Mouse (Mus musculus) heart, embryonic 12.5 days (tissue): ENCODE data around the gene Igf2bp2. TPM values are rescaled to one million over a fixed set of nuclear protein-coding genes. Genes with fewer than 3 reads are reported as not detected.

ENCODE experiments used
- ATAC-seq: fragments of 200-750 bp; cut with Nextera tagmentation; 2 replicates; pipeline ENCODE4 v1.8.0; 2017; ENCODE audit warnings: moderate TSS enrichment, moderate library complexity; ENCODE audit not compliant: insufficient number of reproducible peaks, low FRiP score
- H3K27ac ChIP-seq: fragments of 300-500 bp; sonication (generic); 2 replicates; pipeline ENCODE4 v1.5.1; 2016; ENCODE audit warnings: mild to moderate bottlenecking, moderate library complexity; ENCODE audit not compliant: poor library complexity, severe bottlenecking
- H3K27me3 ChIP-seq: fragments of 300-500 bp; sonication (generic); replicated peaks from 2 replicates; pipeline ENCODE4 v1.6.1; 2016; ENCODE audit warnings: mild to moderate bottlenecking, moderate library complexity
- H3K36me3 ChIP-seq: fragments of 300-500 bp; sonication (generic); 2 replicates; pipeline ENCODE4 v1.6.1; 2016; ENCODE audit warnings: mild to moderate bottlenecking, moderate library complexity
- H3K4me1 ChIP-seq: fragments of 300-500 bp; sonication (generic); replicated peaks from 2 replicates; pipeline ENCODE4 v1.6.1; 2016; ENCODE audit warnings: mild to moderate bottlenecking
- H3K4me2 ChIP-seq: fragments of 300-500 bp; sonication (generic); 2 replicates; pipeline ENCODE4 v1.6.1; 2016; ENCODE audit warnings: mild to moderate bottlenecking, moderate library complexity
- H3K4me3 ChIP-seq: fragments of 300-500 bp; sonication (generic); 2 replicates; pipeline ENCODE4 v1.5.1; 2016; ENCODE audit warnings: mild to moderate bottlenecking
- H3K9ac ChIP-seq: fragments of 300-500 bp; sonication (generic); 2 replicates; pipeline ENCODE4 v1.6.1; 2016; ENCODE audit warnings: mild to moderate bottlenecking, moderate library complexity
- H3K9me3 ChIP-seq: fragments of 300-500 bp; sonication (generic); replicated peaks from 2 replicates; pipeline ENCODE4 v1.6.1; 2016; ENCODE audit warnings: mild to moderate bottlenecking, moderate library complexity
- WGBS: fragments of 180-500 bp; shearing (Covaris S2); methylation state at CpG from one replicate; pipeline ENCODE4 v1.1.7; 2016; 5-methylcytosine and 5-hydroxymethylcytosine counted together
- polyA plus RNA-seq: library from polyadenylated mRNA; unstranded; fragments of >200 nt; fragmentation: Nextera tagmentation; extraction: Ambion mirVana; gene quantifications from 2 replicates; pipeline ENCODE4 v1.2.1, GENCODE M21; 2016

The Igf2bp2 gene
- polyA plus RNA-seq, 1 experiment from 2014 or later, result 85.3 TPM

DNA sequence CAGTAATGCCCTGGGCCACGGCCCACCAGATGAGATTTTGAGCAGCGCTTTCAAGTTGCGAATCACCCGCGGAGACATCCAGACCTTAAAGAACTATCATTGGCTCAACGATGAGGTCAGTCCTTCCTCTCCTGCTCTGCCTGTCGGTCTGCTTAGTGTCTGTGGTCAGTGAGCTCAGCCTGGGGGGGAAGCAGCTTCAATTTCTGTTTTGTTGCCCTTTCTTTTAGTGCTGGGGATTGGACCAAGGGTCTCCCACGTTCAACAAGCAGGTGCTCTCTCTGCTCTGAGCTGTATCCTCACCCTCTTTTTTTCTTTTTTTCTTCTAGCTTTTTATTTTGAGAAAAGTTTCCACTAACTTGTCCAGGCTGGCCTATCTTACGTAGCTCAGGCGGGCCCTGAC, 124.5 kb downstream of the Igf2bp2 start:
- 78% methylated on average over 10 of the region's 10 CpGs for WGBS
- Histone ChIP-seq H3K36me3 (peaks cover 56% of the 10 kb centered on the region), H3K27ac (no peak overlapping the region), H3K9me3 (no peaks in the 10 kb centered on the region), H3K9ac (no peak overlapping the region), H3K4me2 (no peak overlapping the region), H3K4me3 (no peak overlapping the region), H3K4me1 (no peaks in the 10 kb centered on the region), H3K27me3 (no peaks in the 10 kb centered on the region)
- ATAC-seq, result no peak

- Histone ChIP-seq H3K4me3 (no peak overlapping the region), H3K4me2 (no peak overlapping the region), H3K36me3 (peaks cover 85% of the 10 kb centered on the region), H3K9me3 (no peaks in the 10 kb centered on the region), H3K27ac (no peak overlapping the region), H3K4me1 (no peaks in the 10 kb centered on the region), H3K27me3 (no peaks in the 10 kb centered on the region), H3K9ac (no peak overlapping the region)
- no peak for ATAC-seq
- 84% methylated on average over 5 of the region's 5 CpGs for WGBS
These were observed 135.6 kb downstream of the Igf2bp2 start for GRCm38 (mm10) chr16:22027474-22027873.

DNA sequence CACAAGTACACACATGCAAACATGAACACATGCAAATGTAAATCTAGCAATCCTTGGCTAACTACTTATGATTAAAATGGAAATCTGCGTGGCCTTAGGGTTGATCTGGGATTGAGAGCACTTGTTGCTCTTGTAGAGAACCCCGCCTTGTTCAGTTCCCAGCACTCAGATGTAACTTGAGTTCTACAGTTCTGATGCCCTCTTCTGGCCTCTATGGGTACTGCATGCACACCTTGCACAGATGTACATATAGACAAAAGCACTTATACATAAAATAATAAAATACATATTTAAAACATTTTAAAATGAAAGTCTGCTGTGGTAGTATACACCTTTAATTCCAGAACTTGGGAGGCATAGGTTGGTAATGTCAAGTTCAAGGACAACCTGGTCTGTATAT, 141.0 kb downstream of the Igf2bp2 start:
- WGBS, result 97% methylated on average over 2 of the region's 2 CpGs

GRCm38 (mm10) chr16:22015569-22015968, 147.5 kb downstream of the Igf2bp2 start:
- H3K27ac ChIP-seq, result no peak overlapping the region
- H3K36me3 ChIP-seq, result peaks cover 47% of the 10 kb centered on the region
- H3K9ac ChIP-seq, result no peak overlapping the region
- H3K4me3 ChIP-seq, result no peak overlapping the region
- H3K4me1 ChIP-seq, result 0 out of 2 replicates have a peak, but pooled peaks cover 2% of the 10 kb centered on the region
- no peaks in the 10 kb centered on the region for H3K27me3 ChIP-seq
- H3K9me3 ChIP-seq, result no peaks in the 10 kb centered on the region
- H3K4me2 ChIP-seq, result no peak overlapping the region
- WGBS, result 77% methylated on average over 1 of the region's 1 CpGs
- ATAC-seq, result no peak

More for the DNA sequence above, 141.0 kb downstream of the Igf2bp2 start:
- H3K9ac ChIP-seq, result no peak overlapping the region
- no peak overlapping the region for H3K4me3 ChIP-seq
- peaks cover 4% of the 10 kb centered on the region; the same call in 1 of the 2 replicates for H3K9me3 ChIP-seq
- H3K4me1 ChIP-seq, result no peaks in the 10 kb centered on the region
- no peak overlapping the region for H3K27ac ChIP-seq
- peaks cover 76% of the 10 kb centered on the region for H3K36me3 ChIP-seq
- H3K27me3 ChIP-seq, result no peaks in the 10 kb centered on the region
- no peak for ATAC-seq
- H3K4me2 ChIP-seq, result no peak overlapping the region

DNA sequence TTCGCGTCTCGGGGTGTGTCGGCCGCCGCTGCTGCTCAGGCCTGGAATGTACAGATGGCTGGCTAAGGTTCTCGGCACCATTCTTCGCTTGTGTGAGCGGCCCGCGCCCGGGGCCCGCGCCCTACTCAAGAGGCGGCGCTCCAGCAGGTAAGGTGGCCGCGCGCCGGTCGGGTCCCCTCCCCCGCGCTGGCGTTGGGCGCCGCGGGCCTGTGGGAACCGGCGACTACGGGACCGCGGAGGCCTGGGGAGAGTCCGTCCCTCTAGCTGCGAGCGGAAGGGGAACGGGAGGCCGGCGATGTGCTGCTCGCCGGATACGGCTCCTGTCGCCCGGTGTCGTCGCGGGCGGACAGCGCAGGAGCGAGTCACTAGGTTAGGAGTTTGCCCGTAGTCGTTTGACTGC, 153.5 kb downstream of the Igf2bp2 start:
- peak; percentile 79 for ATAC-seq

DNA sequence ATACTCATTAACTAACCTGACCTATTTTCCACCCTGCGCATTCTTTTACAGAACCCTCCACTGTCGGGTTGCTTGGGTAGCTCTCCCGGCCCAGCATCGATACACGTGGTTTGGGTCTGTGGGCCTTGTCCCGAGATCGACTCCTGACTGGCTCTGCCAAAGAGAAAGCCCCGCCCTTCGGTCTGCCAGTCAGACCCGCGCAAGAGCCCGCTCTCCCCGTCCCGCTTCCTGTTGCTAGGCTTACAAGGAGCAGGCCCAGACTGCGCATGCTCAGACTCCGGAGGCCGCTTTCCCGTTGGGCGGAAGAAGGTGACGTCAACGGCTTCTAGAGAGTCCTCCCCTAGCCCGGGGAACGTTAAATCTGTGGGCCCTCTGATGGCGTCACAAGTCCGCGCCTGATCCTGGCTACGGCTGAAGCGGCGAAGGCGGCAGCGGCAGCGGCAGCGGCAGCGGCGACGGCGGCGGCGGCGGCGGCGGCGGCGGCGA, 154.0 kb downstream of the Igf2bp2 start, which contains the start of gene Senp2:
Gene Senp2, plus strand, starts transcription at position 386 of the 486 bp plus-strand sequence.
- H3K4me3 ChIP-seq, result peak within 1 kb of the TSS; percentile 87
- H3K4me2 ChIP-seq, result peak within 1 kb of the TSS; percentile 88
- WGBS, result under 1% methylated on average over 45 of the region's 45 CpGs

More for the DNA sequence above, 153.5 kb downstream of the Igf2bp2 start:
- peak overlapping the region; percentile 69 for H3K27ac ChIP-seq
- H3K4me3 ChIP-seq, result peak overlapping the region; percentile 87
- H3K27me3 ChIP-seq, result no peaks in the 10 kb centered on the region
- H3K36me3 ChIP-seq, result no peaks in the 10 kb centered on the region
- peaks cover 10% of the 10 kb centered on the region for H3K4me1 ChIP-seq
- under 1% methylated on average over 51 of the region's 51 CpGs for WGBS
- H3K9ac ChIP-seq, result peak overlapping the region; percentile 89
- peak overlapping the region; percentile 88 for H3K4me2 ChIP-seq
- H3K9me3 ChIP-seq, result no peaks in the 10 kb centered on the region

More for the DNA sequence above, 154.0 kb downstream of the Igf2bp2 start, which contains the start of gene Senp2:
- Histone ChIP-seq H3K9ac (peak within 1 kb of the TSS; percentile 89), H3K36me3 (no peaks in the 10 kb centered on the region), H3K4me1 (peaks cover 10% of the 10 kb centered on the region), H3K27me3 (no peaks in the 10 kb centered on the region), H3K9me3 (no peaks in the 10 kb centered on the region), H3K27ac (peak within 1 kb of the TSS; percentile 69)
- peak; percentile 99 for ATAC-seq

Other genes with a start within 250 kb of the Igf2bp2 start
- gene Tmem41a, start 215.7 kb downstream of the Igf2bp2 start, polyA plus RNA-seq, result 37.6 and 37.8 TPM in 2 replicates
- 0.18 and 0.27 TPM in 2 replicates for gene Liph, start 167.6 kb downstream of the Igf2bp2 start, polyA plus RNA-seq
- 36.8 and 37.2 TPM in 2 replicates for gene Senp2, start 153.8 kb downstream of the Igf2bp2 start, polyA plus RNA-seq
- gene Tra2b, start 102.7 kb upstream of the Igf2bp2 start, polyA plus RNA-seq, result 236 and 251 TPM in 2 replicates